Mouse (Mus musculus) splenic B cell, adult 2 months (primary cell): ENCODE measurements around the gene Dbndd1.

Source experiments
- DNase-seq: peaks from one replicate; pipeline ENCODE4 v3.0.0-alpha.2; 2011; ENCODE audit warnings: low read depth, low spot score
- H3K27me3 ChIP-seq: 2 replicates; pipeline ENCODE4 v1.6.1; 2012; ENCODE audit warnings: mild to moderate bottlenecking, low read length, moderate library complexity, mixed read lengths; ENCODE audit not compliant: control insufficient read depth, poor library complexity, insufficient read depth, severe bottlenecking
- H3K36me3 ChIP-seq: 2 replicates; pipeline ENCODE4 v1.6.1; 2012; ENCODE audit warnings: mild to moderate bottlenecking, low read length, moderate library complexity, mixed read lengths; ENCODE audit not compliant: control insufficient read depth, poor library complexity, insufficient read depth, severe bottlenecking

Dbndd1 gene

GRCm38 (mm10) chr8:123505695-123506094, 9.6 kb downstream of the Dbndd1 start:
- Histone ChIP-seq H3K27me3 (no peaks in the 10 kb centered on the region), H3K36me3 (peaks cover 14% of the 10 kb centered on the region)
- DNase-seq = no peak

- DNase-seq = no peak
- no peaks in the 10 kb centered on the region for H3K27me3 ChIP-seq
- H3K36me3 ChIP-seq = peaks cover 16% of the 10 kb centered on the region
These were observed 10.0 kb downstream of the Dbndd1 start for GRCm38 (mm10) chr8:123505267-123505666.

- H3K27me3 ChIP-seq = no peaks in the 10 kb centered on the region
- DNase-seq = no peak
- H3K36me3 ChIP-seq = peaks cover 17% of the 10 kb centered on the region
These were observed 10.6 kb downstream of the Dbndd1 start for GRCm38 (mm10) chr8:123504591-123505195.

- DNase-seq = peak; percentile 19
- Histone ChIP-seq H3K27me3 (no peaks in the 10 kb centered on the region), H3K36me3 (peaks cover 17% of the 10 kb centered on the region)
These were observed 11.3 kb downstream of the Dbndd1 start for GRCm38 (mm10) chr8:123503801-123504467.

DNA sequence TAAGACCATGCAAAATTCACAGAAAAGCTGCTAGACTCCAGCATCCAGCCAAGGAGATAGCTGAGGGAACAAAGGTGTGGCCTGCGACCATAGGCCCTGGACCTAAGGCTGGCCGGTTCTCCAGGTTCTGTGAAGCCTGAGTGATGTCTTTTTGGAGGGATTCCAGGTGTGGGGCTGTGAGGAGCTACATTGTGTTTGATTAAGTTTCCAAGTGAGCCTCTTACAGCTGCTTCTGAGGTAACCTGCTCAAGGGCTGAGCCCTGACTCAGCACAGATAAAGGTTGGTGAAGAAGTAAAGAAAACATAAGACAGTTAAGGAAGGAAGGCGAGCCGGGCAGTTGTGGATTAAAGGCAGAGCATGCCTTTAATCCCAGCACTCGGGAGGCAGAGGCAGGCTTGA, 13.1 kb downstream of the Dbndd1 start:
- no peak for DNase-seq
- Histone ChIP-seq H3K27me3 (no peaks in the 10 kb centered on the region), H3K36me3 (peaks cover 17% of the 10 kb centered on the region)

DNA sequence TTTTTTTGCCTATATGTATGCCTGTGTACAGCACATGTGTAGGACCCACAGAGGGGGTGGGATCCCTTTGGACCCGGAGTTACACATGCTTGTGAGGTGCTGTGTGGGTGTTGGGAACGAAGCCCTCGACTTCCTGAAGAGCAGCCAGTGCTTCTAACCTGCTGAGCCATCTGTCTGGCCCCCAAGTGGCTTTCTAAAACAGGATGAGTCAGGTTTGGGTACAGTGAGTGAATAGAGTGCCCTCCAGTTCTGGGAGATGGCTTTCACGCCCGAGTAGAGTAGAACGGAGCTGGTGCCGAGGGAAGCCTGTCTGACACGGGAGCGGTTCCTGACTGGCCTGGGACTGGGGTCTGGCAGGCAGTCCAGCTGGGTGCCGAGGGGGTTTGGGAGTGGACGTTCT, 15.7 kb downstream of the Dbndd1 start:
- DNase-seq = no peak
- Histone ChIP-seq H3K27me3 (no peaks in the 10 kb centered on the region), H3K36me3 (peaks cover 34% of the 10 kb centered on the region)

GRCm38 (mm10) chr8:123498963-123499362, 16.3 kb downstream of the Dbndd1 start:
- DNase-seq = no peak
- H3K27me3 ChIP-seq = no peaks in the 10 kb centered on the region
- H3K36me3 ChIP-seq = peaks cover 37% of the 10 kb centered on the region

GRCm38 (mm10) chr8:123497699-123498098, 17.6 kb downstream of the Dbndd1 start:
- Histone ChIP-seq H3K27me3 (no peaks in the 10 kb centered on the region), H3K36me3 (peaks cover 34% of the 10 kb centered on the region)
- DNase-seq = no peak

DNA sequence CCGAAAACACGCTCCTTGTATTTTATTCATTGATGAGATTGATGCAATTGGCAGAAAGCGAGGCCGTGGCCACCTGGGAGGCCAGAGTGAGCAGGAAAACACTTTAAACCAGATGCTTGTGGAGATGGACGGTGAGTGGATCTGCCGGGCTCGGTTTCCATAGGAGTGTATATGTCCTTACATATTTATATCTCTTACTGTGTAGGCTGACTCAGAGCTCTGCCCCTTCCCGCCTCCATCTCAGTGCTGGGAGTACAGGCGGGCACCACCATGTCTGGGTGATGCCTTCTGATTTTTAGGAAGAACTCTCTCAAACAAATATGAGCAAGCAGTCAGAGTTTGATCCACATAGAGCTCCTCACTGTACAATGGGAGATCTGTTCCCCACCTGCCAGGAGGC, 22.4 kb downstream of the Dbndd1 start:
- Histone ChIP-seq H3K27me3 (no peaks in the 10 kb centered on the region), H3K36me3 (peaks cover 34% of the 10 kb centered on the region)
- no peak for DNase-seq

GRCm38 (mm10) chr8:123491280-123492075, 23.8 kb downstream of the Dbndd1 start:
- no peak for DNase-seq
- peaks cover 30% of the 10 kb centered on the region for H3K36me3 ChIP-seq
- H3K27me3 ChIP-seq = no peaks in the 10 kb centered on the region

GRCm38 (mm10) chr8:123482627-123483026, 32.6 kb downstream of the Dbndd1 start:
- DNase-seq = peak; percentile 15
- Histone ChIP-seq H3K27me3 (no peaks in the 10 kb centered on the region), H3K36me3 (peaks cover 6% of the 10 kb centered on the region)

GRCm38 (mm10) chr8:123478456-123479218, 36.6 kb downstream of the Dbndd1 start:
- H3K36me3 ChIP-seq = peaks cover 3% of the 10 kb centered on the region; the same call in 1 of the 2 replicates
- peak; percentile 49 for DNase-seq
- H3K27me3 ChIP-seq = no peaks in the 10 kb centered on the region

DNA sequence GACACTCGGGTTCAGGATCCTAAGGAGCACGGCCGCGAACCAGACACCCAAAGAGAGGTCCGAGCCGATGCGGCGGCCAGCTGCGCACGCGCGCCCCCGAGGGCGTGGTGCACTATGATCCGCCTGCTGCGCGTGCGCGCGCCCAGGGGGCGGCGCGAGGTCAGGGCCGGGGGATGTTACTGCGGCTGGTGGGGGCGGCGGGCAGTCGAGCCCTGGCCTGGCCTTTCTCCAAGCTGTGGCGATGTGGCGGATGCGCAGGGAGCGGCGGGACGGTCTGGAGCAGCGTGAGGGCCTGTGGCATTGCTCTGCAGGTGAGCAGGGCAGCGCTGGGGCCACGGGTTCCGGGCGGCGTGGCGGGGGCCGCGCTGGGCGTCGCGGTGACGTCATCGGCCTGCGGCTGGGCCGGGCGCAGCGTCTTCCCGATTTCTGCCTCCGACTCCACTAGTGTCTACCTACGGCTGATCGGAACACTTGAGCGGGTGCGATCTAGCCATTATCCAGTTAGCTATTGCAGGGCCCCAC, 37.5 kb downstream of the Dbndd1 start, which contains the start of gene Afg3l1:
Gene Afg3l1 (plus strand): TSS at position 167 of the 522 bp plus-strand sequence.
- Histone ChIP-seq H3K36me3 (peaks cover 3% of the 10 kb centered on the region; the same call in 1 of the 2 replicates), H3K27me3 (no peaks in the 10 kb centered on the region)
- peak; percentile 93 for DNase-seq
